In the genomic region with DNA sequence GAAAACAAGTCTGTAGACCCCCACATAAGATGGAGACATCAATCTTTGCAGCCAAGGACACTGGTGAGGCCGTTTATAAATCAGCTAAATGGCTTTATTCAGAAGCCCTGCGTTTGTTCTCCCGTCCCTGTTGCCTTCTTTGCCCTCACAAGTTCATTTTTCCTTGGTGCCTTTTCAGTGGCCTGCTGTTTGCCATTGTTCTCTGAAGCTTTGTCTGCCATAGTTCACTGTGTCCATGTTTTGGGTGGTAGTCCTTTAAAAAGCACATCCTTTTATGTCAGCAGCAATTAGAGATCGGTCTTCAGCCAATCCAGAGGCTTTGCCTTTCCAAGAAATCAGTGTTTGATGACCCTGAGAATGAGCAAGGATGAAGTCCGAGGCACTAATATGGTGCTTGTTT, we compare ENCODE assay signal across 20 mouse cellular contexts.
DNase-seq lines count a peak whose midpoint lies in the region; ATAC-seq and TF ChIP-seq lines count a peak whose summit lies in the region.
"Had no signal": no experiment of that assay in that cellular context is flagged by ENCODE, and none has a peak within 500 bp of the region (broad histone marks: within the 10 kb centered on the region; RNA-seq: fewer than 3 reads in every experiment).

No protein-coding gene starts in this region.

- ATAC-seq in midbrain, postnatal 0 days (ENCODE audit: low FRiP score), result no peak
- ATAC-seq in midbrain, embryonic 14.5 days (ENCODE audit: low FRiP score, low TSS enrichment), result no peak
- peak; percentile 19; the same call in 1 of the 2 replicates for ATAC-seq in neural tube, embryonic 13.5 days (ENCODE audit: low read depth)
- ATAC-seq: forebrain, embryonic 13.5 days; forebrain, postnatal 0 days; hindbrain, embryonic 16.5 days; inflammation-experienced regulatory T-cells, adult 6 months had no signal

- H3K27ac ChIP-seq in midbrain, postnatal 0 days (ENCODE audit: low read depth, low read length), result no peak overlapping the region
- no peak overlapping the region for H3K27ac ChIP-seq in midbrain, embryonic 14.5 days (replicated peaks; ENCODE audit: low read depth, low read length)
- H3K27ac ChIP-seq in neural tube, embryonic 13.5 days (replicated peaks), result no peak overlapping the region
- H3K27ac ChIP-seq: embryonic facial prominence, embryonic 10.5 days; forebrain, embryonic 13.5 days; gastrocnemius, adult 2 months had no signal

- H3K36me3 ChIP-seq in midbrain, postnatal 0 days (ENCODE audit: insufficient read depth, low read length), result no peaks in the 10 kb centered on the region
- peaks cover 4% of the 10 kb centered on the region for H3K36me3 ChIP-seq in midbrain, embryonic 14.5 days (ENCODE audit: control insufficient read depth, insufficient read depth, low read length)
- peaks cover 17% of the 10 kb centered on the region for H3K36me3 ChIP-seq in neural tube, embryonic 13.5 days

- no peak for TF ChIP-seq POLR2A in brain, embryonic 14.5 days (IDR thresholded peaks at IDR 0.05; ENCODE audit: borderline replicate concordance, extremely low read depth, insufficient read depth, insufficient read length, poor library complexity, severe bottlenecking)

- WGBS in midbrain, postnatal 0 days, result 16% methylated on average over 5 of the region's 5 CpGs
- WGBS in midbrain, embryonic 14.5 days, result 9% methylated on average over 5 of the region's 5 CpGs
- WGBS in neural tube, embryonic 13.5 days, result 17% methylated on average over 5 of the region's 5 CpGs

- no peak overlapping the region for H3K4me3 ChIP-seq in midbrain, postnatal 0 days (ENCODE audit: low read depth, low read length)
- no peak overlapping the region for H3K4me3 ChIP-seq in midbrain, embryonic 14.5 days (replicated peaks; ENCODE audit: low read depth, low read length)
- H3K4me3 ChIP-seq in neural tube, embryonic 13.5 days, result no peak overlapping the region
- H3K4me3 ChIP-seq: embryonic facial prominence, embryonic 10.5 days; forebrain, embryonic 13.5 days; gastrocnemius, adult 2 months; heart, embryonic 12.5 days had no signal

- no peak overlapping the region for H3K9ac ChIP-seq in midbrain, postnatal 0 days (replicated peaks; ENCODE audit: low read length, poor library complexity, severe bottlenecking)
- H3K9ac ChIP-seq in midbrain, embryonic 14.5 days (replicated peaks; ENCODE audit: low read length), result no peak overlapping the region
- H3K9ac ChIP-seq in neural tube, embryonic 13.5 days, result no peak overlapping the region
- H3K9ac ChIP-seq: forebrain, embryonic 13.5 days; forebrain, postnatal 0 days; heart, embryonic 12.5 days had no signal

- H3K9me3 ChIP-seq in midbrain, postnatal 0 days (ENCODE audit: low read length), result no peaks in the 10 kb centered on the region
- no peaks in the 10 kb centered on the region for H3K9me3 ChIP-seq in midbrain, embryonic 14.5 days (ENCODE audit: control insufficient read depth, low read length)
- no peaks in the 10 kb centered on the region for H3K9me3 ChIP-seq in neural tube, embryonic 13.5 days
- H3K9me3 ChIP-seq: embryonic facial prominence, embryonic 10.5 days; forebrain, embryonic 13.5 days; heart, embryonic 12.5 days had no signal

- no peaks in the 10 kb centered on the region for H3K4me1 ChIP-seq in midbrain, postnatal 0 days (ENCODE audit: insufficient read depth, low read length)
- no peaks in the 10 kb centered on the region for H3K4me1 ChIP-seq in midbrain, embryonic 14.5 days (ENCODE audit: control insufficient read depth, insufficient read depth, low read length)
- H3K4me1 ChIP-seq in neural tube, embryonic 13.5 days (replicated peaks), result peaks cover 13% of the 10 kb centered on the region
- H3K4me1 ChIP-seq: heart, embryonic 12.5 days had no signal

- no peak overlapping the region for H3K4me2 ChIP-seq in midbrain, postnatal 0 days (ENCODE audit: low read depth, low read length, poor library complexity, severe bottlenecking)
- H3K4me2 ChIP-seq in midbrain, embryonic 14.5 days (ENCODE audit: low read length), result no peak overlapping the region
- H3K4me2 ChIP-seq in neural tube, embryonic 13.5 days, result no peak overlapping the region
- H3K4me2 ChIP-seq: forebrain, embryonic 13.5 days; heart, embryonic 12.5 days had no signal

- H3K27me3 ChIP-seq in midbrain, postnatal 0 days (ENCODE audit: insufficient read depth, low read length), result no peaks in the 10 kb centered on the region
- no peaks in the 10 kb centered on the region for H3K27me3 ChIP-seq in midbrain, embryonic 14.5 days (ENCODE audit: control insufficient read depth, insufficient read depth, low read length)
- peaks cover 12% of the 10 kb centered on the region for H3K27me3 ChIP-seq in neural tube, embryonic 13.5 days
- H3K27me3 ChIP-seq: CH12.LX; forebrain, embryonic 13.5 days; heart, embryonic 12.5 days had no signal

- peak; percentile 22 for DNase-seq in midbrain, postnatal 0 days (ENCODE audit: low spot score)
- no peak for DNase-seq in midbrain, embryonic 14.5 days
- DNase-seq in brain, embryonic 14.5 days (ENCODE audit: low read depth), result peak; percentile 42
- DNase-seq in embryo, embryonic 11 days, result peak; percentile 23
- no peak for DNase-seq in left cerebral cortex, adult 9 months (ENCODE audit: low spot score in 2 of 2)
- no peak for DNase-seq in frontal cortex, postnatal 10 days (ENCODE audit: low spot score in 2 of 2)
- DNase-seq: adrenal gland, postnatal 14 days; cerebellum, adult 18-20 months; cerebellum, adult 9-11 months; cerebellum, postnatal 36 days; forebrain, postnatal 0 days; gastrocnemius, adult 2 months; gastrocnemius, postnatal 25 days had no signal

- TF ChIP-seq CTCF in midbrain, postnatal 0 days (IDR thresholded peaks at IDR 0.05), result no peak
- no peak for TF ChIP-seq CTCF in brain, embryonic 14.5 days (IDR thresholded peaks at IDR 0.05; ENCODE audit: borderline replicate concordance, extremely low read depth, insufficient read depth, insufficient read length)

Comparison
In these comparisons a context has a peak if more than half of its experiments do, and no peak if none do; other contexts are left out.
1. DNase-seq: peak in midbrain, postnatal 0 days (single experiment), brain, embryonic 14.5 days (single experiment) and embryo, embryonic 11 days (single experiment); none in midbrain, embryonic 14.5 days (single experiment), left cerebral cortex, adult 9 months (0 of 2) and frontal cortex, postnatal 10 days (0 of 2).